Mouse (Mus musculus) CH12.LX (cell line): ENCODE measurements around the gene Sec24d.

Experiments
- HCFC1 ChIP-seq: IDR thresholded peaks from 2 replicates; pipeline ENCODE4 v1.6.1; 2012; ENCODE audit warnings: low read depth, mild to moderate bottlenecking, inconsistent platforms, low read length, improper control_type of control experiment
- MAZ ChIP-seq: IDR thresholded peaks from 2 replicates; pipeline ENCODE4 v1.6.1; 2012; ENCODE audit warnings: low read depth, mild to moderate bottlenecking, inconsistent platforms, low read length, improper control_type of control experiment, moderate library complexity
- NELFE ChIP-seq: IDR thresholded peaks from 2 replicates; pipeline ENCODE4 v1.6.1; 2011; ENCODE audit warnings: low read depth, low read length, improper control_type of control experiment
- NRF1 ChIP-seq: IDR thresholded peaks from 2 replicates; pipeline ENCODE4 v1.6.1; 2014; ENCODE audit warnings: low read depth, mild to moderate bottlenecking, inconsistent platforms, low read length, improper control_type of control experiment, moderate library complexity
- POLR2A ChIP-seq: IDR thresholded peaks from 2 replicates; pipeline ENCODE4 v1.6.1; 2011; ENCODE audit warnings: low read depth, mild to moderate bottlenecking, improper control_type of control experiment, low read length
- POLR2AphosphoS2 ChIP-seq: IDR thresholded peaks from 2 replicates; pipeline ENCODE4 v1.6.1; 2011; ENCODE audit warnings: low read depth, low read length, improper control_type of control experiment
- TCF12 ChIP-seq: IDR thresholded peaks from 2 replicates; pipeline ENCODE4 v1.6.1; 2014; ENCODE audit warnings: low read depth, mild to moderate bottlenecking, inconsistent platforms, low read length, improper control_type of control experiment
- USF1 ChIP-seq: IDR thresholded peaks from 2 replicates; pipeline ENCODE4 v1.6.1; 2014; ENCODE audit warnings: low read depth, mild to moderate bottlenecking, inconsistent platforms, low read length, improper control_type of control experiment

- TF ChIP-seq TCF12 (no peak), HCFC1 (no peak), POLR2A (no peak), USF1 (no peak), NELFE (no peak), POLR2AphosphoS2 (no peak), NRF1 (no peak), MAZ (no peak)
Measured at GRCm38 (mm10) chr3:123341049-123341448, 73.8 kb downstream of the Sec24d start.
